Mouse (Mus musculus) hindbrain, embryonic 16.5 days (tissue): ENCODE measurements around the gene Pitpna. TPM values are rescaled to one million over a fixed set of nuclear protein-coding genes. Genes with fewer than 3 reads are reported as not detected.
A peak's percentile ranks its signal among the peaks of the same experiment; 100 is the strongest.

Experiments
- ATAC-seq: fragments of 200-750 bp; cut with Nextera tagmentation; 2 replicates; pipeline ENCODE4 v1.8.0; 2017; ENCODE audit warnings: moderate TSS enrichment, moderate library complexity
- H3K27ac ChIP-seq: fragments of 300-500 bp; sonication (generic); 2 replicates; pipeline ENCODE4 v1.5.1; 2014; ENCODE audit warnings: low read depth, mild to moderate bottlenecking, control low read depth, low read length, moderate library complexity
- H3K27me3 ChIP-seq: fragments of 300-500 bp; sonication (generic); replicated peaks from 2 replicates; pipeline ENCODE4 v1.6.1; 2014; ENCODE audit warnings: low read length; ENCODE audit not compliant: control insufficient read depth, insufficient read depth
- H3K36me3 ChIP-seq: fragments of 300-500 bp; sonication (generic); 2 replicates; pipeline ENCODE4 v1.6.1; 2014; ENCODE audit warnings: mild to moderate bottlenecking, low read length, moderate library complexity, mixed read lengths; ENCODE audit not compliant: control insufficient read depth, insufficient read depth
- H3K4me1 ChIP-seq: fragments of 300-500 bp; sonication (generic); 2 replicates; pipeline ENCODE4 v1.6.1; 2014; ENCODE audit warnings: low read depth, low read length; ENCODE audit not compliant: control insufficient read depth, insufficient read depth
- H3K4me2 ChIP-seq: fragments of 300-500 bp; sonication (generic); 2 replicates; pipeline ENCODE4 v1.6.1; 2014; ENCODE audit warnings: mild to moderate bottlenecking, low read length, control low read depth, moderate library complexity
- H3K4me3 ChIP-seq: fragments of 300-500 bp; sonication (generic); 2 replicates; pipeline ENCODE4 v1.5.1; 2014; ENCODE audit warnings: mild to moderate bottlenecking, low read length, control low read depth, moderate library complexity
- H3K9ac ChIP-seq: fragments of 300-500 bp; sonication (generic); 2 replicates; pipeline ENCODE4 v1.6.1; 2014; ENCODE audit warnings: low read depth, mild to moderate bottlenecking, control low read depth, low read length, moderate library complexity
- H3K9me3 ChIP-seq: fragments of 300-500 bp; sonication (generic); 2 replicates; pipeline ENCODE4 v1.6.1; 2014; ENCODE audit warnings: mild to moderate bottlenecking, low read length, moderate library complexity; ENCODE audit not compliant: control insufficient read depth
- WGBS: fragments of 180-500 bp; shearing (Covaris S2); extraction: QIAGEN DNeasy Blood & Tissue Kit; methylation state at CpG from one replicate; pipeline ENCODE4 v1.1.7; 2014; 5-methylcytosine and 5-hydroxymethylcytosine counted together
- polyA plus RNA-seq: library from polyadenylated mRNA; unstranded; fragments of >200 nt; fragmentation: Nextera tagmentation; extraction: Ambion mirVana; gene quantifications from 2 replicates; pipeline ENCODE4 v1.2.1, GENCODE M21; 2015

Gene Pitpna
- polyA plus RNA-seq, 1 experiment from 2014 or later: 109 TPM

- Histone ChIP-seq H3K9me3 (no peaks in the 10 kb centered on the region), H3K9ac (no peak overlapping the region), H3K36me3 (peaks cover 30% of the 10 kb centered on the region), H3K4me3 (no peak overlapping the region), H3K4me2 (no peak overlapping the region), H3K4me1 (no peaks in the 10 kb centered on the region), H3K27ac (no peak overlapping the region), H3K27me3 (no peaks in the 10 kb centered on the region)
- 81% methylated on average over 5 of the region's 5 CpGs for WGBS
- ATAC-seq: no peak
Measured at GRCm38 (mm10) chr11:75619133-75619532, 31.2 kb downstream of the Pitpna start.

- H3K4me3 ChIP-seq: no peak overlapping the region
- no peak overlapping the region for H3K4me2 ChIP-seq
- 87% methylated on average over 12 of the region's 12 CpGs for WGBS
- peaks cover 29% of the 10 kb centered on the region for H3K36me3 ChIP-seq
- no peak overlapping the region for H3K27ac ChIP-seq
- no peaks in the 10 kb centered on the region for H3K4me1 ChIP-seq
- H3K27me3 ChIP-seq: no peaks in the 10 kb centered on the region
- ATAC-seq: no peak
- H3K9ac ChIP-seq: no peak overlapping the region
- no peaks in the 10 kb centered on the region for H3K9me3 ChIP-seq
Measured at GRCm38 (mm10) chr11:75620136-75620780, 32.4 kb downstream of the Pitpna start.

GRCm38 (mm10) chr11:75621426-75621825 is 33.5 kb downstream of the Pitpna start:
- no peak overlapping the region for H3K4me2 ChIP-seq
- H3K4me1 ChIP-seq: no peaks in the 10 kb centered on the region
- ATAC-seq: no peak
- 89% methylated on average over 2 of the region's 2 CpGs for WGBS
- no peak overlapping the region for H3K27ac ChIP-seq
- no peak overlapping the region for H3K9ac ChIP-seq
- no peaks in the 10 kb centered on the region for H3K27me3 ChIP-seq
- H3K9me3 ChIP-seq: no peaks in the 10 kb centered on the region
- H3K36me3 ChIP-seq: peaks cover 30% of the 10 kb centered on the region
- H3K4me3 ChIP-seq: no peak overlapping the region

DNA sequence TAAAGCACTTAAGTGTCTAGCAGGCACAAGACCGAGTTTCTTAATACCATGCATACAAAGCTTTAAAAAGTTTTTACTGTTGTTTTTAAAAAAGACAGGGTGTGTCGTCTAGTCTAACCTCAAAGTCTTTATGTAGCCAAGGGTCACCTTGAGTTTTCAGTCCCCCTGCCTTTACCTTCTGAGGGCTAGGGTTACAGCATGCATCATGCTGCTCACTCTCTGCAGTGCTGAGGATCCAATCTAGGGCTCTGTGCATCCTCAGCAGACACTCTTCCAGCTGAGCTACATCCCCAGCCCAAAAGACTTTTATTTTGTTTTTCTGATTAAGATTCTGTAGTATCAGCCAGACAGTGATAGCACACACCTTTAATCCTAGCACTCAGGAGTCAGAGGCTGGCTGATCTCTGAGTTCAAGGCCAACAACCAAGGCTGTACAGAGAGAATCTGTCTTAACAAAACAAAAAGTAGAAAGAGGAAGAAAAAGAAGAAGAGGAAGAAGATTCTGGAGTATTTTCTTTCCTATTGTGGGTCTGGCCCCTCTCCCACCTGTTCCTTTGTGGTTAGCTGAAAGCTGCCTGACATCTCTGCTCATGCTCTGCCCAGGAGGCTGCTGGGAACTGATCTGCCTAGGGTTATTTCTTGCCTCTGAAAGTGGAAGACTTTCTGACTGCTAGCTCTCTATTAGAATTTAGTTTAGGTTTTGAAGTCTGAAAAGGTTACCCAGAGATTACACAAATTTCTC is 34.9 kb downstream of the Pitpna start:
- Histone ChIP-seq H3K4me1 (no peaks in the 10 kb centered on the region), H3K36me3 (peaks cover 39% of the 10 kb centered on the region), H3K9me3 (no peaks in the 10 kb centered on the region), H3K27me3 (no peaks in the 10 kb centered on the region), H3K4me3 (no peak overlapping the region), H3K4me2 (no peak overlapping the region), H3K9ac (no peak overlapping the region), H3K27ac (no peak overlapping the region)
- no peak for ATAC-seq
- 87% methylated on average over 2 of the region's 2 CpGs for WGBS

DNA sequence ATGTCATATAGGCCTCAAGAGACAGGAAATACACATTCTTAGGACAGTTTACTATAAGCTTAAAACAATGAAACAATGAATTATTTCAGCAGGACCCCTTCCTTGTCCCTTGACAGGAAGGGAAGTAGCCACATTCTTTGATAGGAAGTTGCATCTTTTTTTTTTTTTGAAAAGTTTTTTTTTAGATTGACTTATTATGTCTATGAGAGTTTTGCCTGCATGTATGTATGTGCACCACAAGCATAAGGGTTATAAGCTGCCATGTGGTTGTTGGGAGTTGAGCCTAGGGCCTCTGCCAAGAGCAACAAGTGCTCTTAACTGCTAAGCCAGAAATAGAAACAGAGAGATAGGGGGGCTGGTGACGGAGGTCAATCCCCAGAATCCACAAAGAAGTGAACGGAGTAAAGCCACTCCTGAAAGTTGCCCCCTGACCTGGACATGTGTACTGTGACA is 36.2 kb downstream of the Pitpna start:
- Histone ChIP-seq H3K27ac (no peak overlapping the region), H3K4me1 (no peaks in the 10 kb centered on the region), H3K9me3 (no peaks in the 10 kb centered on the region), H3K4me2 (no peak overlapping the region), H3K36me3 (peaks cover 40% of the 10 kb centered on the region), H3K4me3 (no peak overlapping the region), H3K27me3 (no peaks in the 10 kb centered on the region), H3K9ac (no peak overlapping the region)
- 74% methylated on average over 2 of the region's 2 CpGs for WGBS
- ATAC-seq: no peak

DNA sequence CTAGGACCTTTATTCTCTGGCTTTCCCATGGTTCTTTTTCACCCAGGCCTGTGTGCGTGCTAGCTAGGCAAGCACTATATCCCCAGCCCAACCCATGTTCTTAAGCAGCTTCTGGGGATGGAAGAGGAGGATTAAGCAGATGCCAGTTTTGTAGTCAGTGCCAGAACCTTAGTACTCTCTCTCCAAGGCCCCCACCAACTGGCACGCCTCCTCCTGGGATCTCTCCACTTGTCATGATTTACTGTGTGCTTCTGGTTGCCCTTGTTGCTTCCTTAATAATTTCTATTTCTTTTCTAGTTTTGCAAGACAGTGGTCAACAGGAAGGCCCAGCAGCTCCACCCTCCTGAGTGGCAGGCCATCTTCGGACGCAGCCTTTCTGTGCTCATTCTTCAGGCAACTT is 37.9 kb downstream of the Pitpna start:
- peaks cover 35% of the 10 kb centered on the region for H3K36me3 ChIP-seq
- H3K4me2 ChIP-seq: no peak overlapping the region
- no peak overlapping the region for H3K9ac ChIP-seq
- no peak overlapping the region for H3K27ac ChIP-seq
- no peaks in the 10 kb centered on the region for H3K9me3 ChIP-seq
- H3K27me3 ChIP-seq: no peaks in the 10 kb centered on the region
- H3K4me1 ChIP-seq: peaks cover 4% of the 10 kb centered on the region
- 93% methylated on average over 4 of the region's 4 CpGs for WGBS
- H3K4me3 ChIP-seq: no peak overlapping the region
- no peak for ATAC-seq

- peak overlapping the region; percentile 75 for H3K9ac ChIP-seq
- peak overlapping the region; percentile 85 for H3K4me2 ChIP-seq
- 14% methylated on average over 5 of the region's 5 CpGs for WGBS
- H3K4me1 ChIP-seq: peaks cover 16% of the 10 kb centered on the region
- no peaks in the 10 kb centered on the region for H3K9me3 ChIP-seq
- ATAC-seq: no peak
- peaks cover 24% of the 10 kb centered on the region; the same call in 1 of the 2 replicates for H3K36me3 ChIP-seq
- peak overlapping the region; percentile 82 for H3K27ac ChIP-seq
- no peaks in the 10 kb centered on the region for H3K27me3 ChIP-seq
- peak overlapping the region; percentile 75 for H3K4me3 ChIP-seq
Measured at GRCm38 (mm10) chr11:75630098-75630497, 42.2 kb downstream of the Pitpna start.

DNA sequence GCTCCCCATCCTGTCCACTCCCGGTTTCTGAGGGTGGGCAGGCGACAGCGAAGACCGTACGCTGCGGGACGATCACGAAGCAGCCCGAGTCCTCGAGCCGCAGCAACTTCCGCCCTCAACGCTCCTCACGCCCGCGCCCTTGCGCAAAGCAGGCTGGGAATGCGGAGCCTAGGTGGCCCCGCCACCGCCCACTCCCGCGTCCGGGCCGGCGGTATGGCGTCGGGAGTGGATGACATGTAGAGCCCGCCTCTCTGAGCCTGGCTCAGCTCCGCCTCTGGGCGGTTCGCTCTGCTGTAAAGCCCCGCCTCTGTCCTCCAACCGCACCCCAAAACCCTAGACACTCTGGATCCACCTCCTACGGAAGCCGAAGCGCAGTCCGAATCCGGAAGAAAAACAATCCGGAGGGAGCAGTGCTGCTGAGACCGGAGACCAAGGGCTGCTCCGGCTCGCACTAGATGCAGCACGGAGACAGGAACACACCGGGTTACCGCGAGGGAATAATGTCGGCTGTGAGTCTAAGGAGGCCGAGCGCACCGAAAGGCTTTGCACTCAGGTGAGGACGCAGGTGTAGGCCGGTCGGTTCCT is 42.8 kb downstream of the Pitpna start, which contains the start of gene Inpp5k:
TSS of gene Inpp5k (plus strand) at position 344 of the 585 bp plus-strand sequence.
- H3K9me3 ChIP-seq: no peaks in the 10 kb centered on the region
- peak within 1 kb of the TSS; percentile 75 for H3K4me3 ChIP-seq
- peak within 1 kb of the TSS; percentile 75 for H3K9ac ChIP-seq
- H3K4me1 ChIP-seq: peaks cover 16% of the 10 kb centered on the region
- peak within 1 kb of the TSS; percentile 85 for H3K4me2 ChIP-seq
- peaks cover 19% of the 10 kb centered on the region; the same call in 1 of the 2 replicates for H3K36me3 ChIP-seq
- peak within 1 kb of the TSS; percentile 82 for H3K27ac ChIP-seq
- ATAC-seq: peak; percentile 100
- under 1% methylated on average over 41 of the region's 53 CpGs for WGBS
- H3K27me3 ChIP-seq: no peaks in the 10 kb centered on the region
